Comparison of ENCODE assay signal across 20 mouse cellular contexts in genomic region chr14:87190685-87191084, GRCm38 (mm10). TPM values are rescaled to one million over a fixed set of nuclear protein-coding genes. Genes with fewer than 3 reads are reported as not detected.
A peak's percentile ranks its signal among the peaks of the same experiment; 100 is the strongest.
DNase-seq lines count a peak whose midpoint lies in the region; ATAC-seq and TF ChIP-seq lines count a peak whose summit lies in the region.
"Had no signal": no experiment of that assay in that cellular context is flagged by ENCODE, and none has a peak within 500 bp of the region (broad histone marks: within the 10 kb centered on the region; RNA-seq: fewer than 3 reads in every experiment).

No protein-coding gene starts in this region.

- TF ChIP-seq POLR2A in bone marrow macrophage, adult 2 months (IDR thresholded peaks at IDR 0.05; ENCODE audit: borderline replicate concordance, low read depth, low read length) = no peak

- H3K36me3 ChIP-seq in liver, embryonic 14.5 days (replicated peaks; ENCODE audit: control insufficient read depth, insufficient read depth, low read depth) = no peaks in the 10 kb centered on the region
- no peaks in the 10 kb centered on the region for H3K36me3 ChIP-seq in liver, embryonic 12.5 days
- no peaks in the 10 kb centered on the region for H3K36me3 ChIP-seq in forebrain, embryonic 16.5 days (ENCODE audit: control insufficient read depth, insufficient read depth)
- H3K36me3 ChIP-seq: hindbrain, embryonic 10.5 days; kidney, embryonic 15.5 days; neural tube, embryonic 12.5 days had no signal

- peak in 2 of 3 experiments; percentile 11 to 14 for DNase-seq in liver, embryonic 14.5 days (ENCODE audit: low read depth in 3 of 3, low spot score in 3 of 3)
- DNase-seq in monocyte, adult 2 months (ENCODE audit: low read depth in 1 of 2, low spot score in 2 of 2) = peak; percentile 21 to 31
- DNase-seq in B cell, adult 2 months = no peak
- DNase-seq: adrenal gland, postnatal 25 days; cerebellum, adult 18-20 months; kidney, postnatal 4 days; layer of hippocampus, postnatal 36 days; thymus, postnatal 36 days had no signal

- no peaks in the 10 kb centered on the region for H3K9me3 ChIP-seq in liver, embryonic 14.5 days (ENCODE audit: control insufficient read depth, low read length)
- H3K9me3 ChIP-seq in liver, embryonic 12.5 days (replicated peaks) = no peaks in the 10 kb centered on the region
- H3K9me3 ChIP-seq in forebrain, embryonic 16.5 days (ENCODE audit: control insufficient read depth, low read length) = no peaks in the 10 kb centered on the region
- H3K9me3 ChIP-seq: hindbrain, embryonic 10.5 days; kidney, embryonic 15.5 days; neural tube, embryonic 12.5 days had no signal

- WGBS in liver, embryonic 14.5 days (ENCODE audit: insufficient replicate concordance) = 18% methylated on average over 4 of the region's 4 CpGs
- 23% methylated on average over 4 of the region's 4 CpGs for WGBS in liver, embryonic 12.5 days (ENCODE audit: insufficient replicate concordance)
- WGBS in forebrain, embryonic 16.5 days = 85% methylated on average over 4 of the region's 4 CpGs

- H3K4me2 ChIP-seq in liver, embryonic 14.5 days (ENCODE audit: low read depth) = no peak overlapping the region
- H3K4me2 ChIP-seq in liver, embryonic 12.5 days = no peak overlapping the region
- H3K4me2 ChIP-seq in forebrain, embryonic 16.5 days (ENCODE audit: low read length) = no peak overlapping the region
- H3K4me2 ChIP-seq: kidney, embryonic 15.5 days; midbrain, embryonic 11.5 days; neural tube, embryonic 12.5 days had no signal

- H3K27me3 ChIP-seq in liver, embryonic 14.5 days (ENCODE audit: control insufficient read depth, insufficient read depth, low read length) = no peaks in the 10 kb centered on the region
- H3K27me3 ChIP-seq in liver, embryonic 12.5 days (replicated peaks) = no peaks in the 10 kb centered on the region
- H3K27me3 ChIP-seq in forebrain, embryonic 16.5 days (replicated peaks; ENCODE audit: control insufficient read depth, insufficient read depth, low read length) = no peaks in the 10 kb centered on the region
- H3K27me3 ChIP-seq: kidney, embryonic 15.5 days; neural tube, embryonic 12.5 days had no signal

- ATAC-seq in liver, embryonic 14.5 days (ENCODE audit: insufficient read depth) = no peak
- no peak for ATAC-seq in liver, embryonic 12.5 days
- peak; percentile 67 to 77; a peak in 3 of 4 replicates for ATAC-seq in hematopoietic stem cell, adult 5-6 weeks (replicated peaks in 1 of 2; ENCODE audit: insufficient read depth in 1 of 2, low FRiP score in 2 of 2, low TSS enrichment in 1 of 2, low read depth in 1 of 2, poor library complexity in 2 of 2, severe bottlenecking in 2 of 2)
- no peak for ATAC-seq in forebrain, embryonic 16.5 days
- ATAC-seq: CD4-positive, CD25-positive, alpha-beta regulatory T cell, adult 4 months; forebrain, embryonic 14.5 days; hindbrain, postnatal 0 days; intestine, postnatal 0 days had no signal

- no peak for TF ChIP-seq EP300 in liver, embryonic 14.5 days (IDR thresholded peaks at IDR 0.05; ENCODE audit: low read depth)

- no peak overlapping the region for H3K27ac ChIP-seq in liver, embryonic 14.5 days
- no peak overlapping the region for H3K27ac ChIP-seq in liver, embryonic 12.5 days
- H3K27ac ChIP-seq in bone marrow macrophage, adult 2 months (ENCODE audit: insufficient read depth, low read depth, low read length) = peak overlapping the region; percentile 83
- no peak overlapping the region for H3K27ac ChIP-seq in forebrain, embryonic 16.5 days (ENCODE audit: low read length)
- H3K27ac ChIP-seq: hindbrain, embryonic 10.5 days; hindbrain, postnatal 0 days; kidney, embryonic 15.5 days; neural tube, embryonic 12.5 days had no signal

- TF ChIP-seq CTCF in liver, embryonic 14.5 days (IDR thresholded peaks at IDR 0.05; ENCODE audit: low read depth) = no peak
- TF ChIP-seq CTCF in bone marrow macrophage, adult 2 months (IDR thresholded peaks at IDR 0.05; ENCODE audit: low read depth, low read length) = no peak

- no peak overlapping the region for H3K9ac ChIP-seq in liver, embryonic 14.5 days (replicated peaks)
- no peak overlapping the region for H3K9ac ChIP-seq in liver, embryonic 12.5 days
- no peak overlapping the region for H3K9ac ChIP-seq in forebrain, embryonic 16.5 days (replicated peaks; ENCODE audit: low read depth, low read length)
- H3K9ac ChIP-seq: kidney, embryonic 15.5 days; neural tube, embryonic 12.5 days had no signal

- H3K4me1 ChIP-seq in liver, embryonic 14.5 days (replicated peaks; ENCODE audit: control insufficient read depth in 2 of 2, insufficient read depth in 2 of 2, low read length in 1 of 2) = no peaks in the 10 kb centered on the region
- H3K4me1 ChIP-seq in liver, embryonic 12.5 days = no peaks in the 10 kb centered on the region
- peaks cover 5% of the 10 kb centered on the region for H3K4me1 ChIP-seq in bone marrow macrophage, adult 2 months (ENCODE audit: control insufficient read depth, insufficient read depth, low read length)
- H3K4me1 ChIP-seq in forebrain, embryonic 16.5 days (replicated peaks; ENCODE audit: control insufficient read depth, insufficient read depth, low read length) = no peaks in the 10 kb centered on the region
- H3K4me1 ChIP-seq: hindbrain, embryonic 10.5 days; kidney, embryonic 15.5 days; neural tube, embryonic 12.5 days had no signal

- no peak overlapping the region for H3K4me3 ChIP-seq in liver, embryonic 14.5 days (ENCODE audit: insufficient read depth in 1 of 2, low read depth in 2 of 2, low read length in 2 of 2)
- H3K4me3 ChIP-seq in liver, embryonic 12.5 days = no peak overlapping the region
- H3K4me3 ChIP-seq in bone marrow macrophage, adult 2 months (ENCODE audit: insufficient read depth, low read length) = no peak overlapping the region
- H3K4me3 ChIP-seq in forebrain, embryonic 16.5 days (replicated peaks; ENCODE audit: low read length) = no peak overlapping the region
- H3K4me3 ChIP-seq: hindbrain, embryonic 10.5 days; kidney, embryonic 15.5 days; neural tube, embryonic 12.5 days had no signal

RNA-seq across cellular contexts. Expression of gene Diaph3, which starts 49.6 kb away (rescaled TPM):
- polyA plus RNA-seq in liver, embryonic 14.5 days (2012; rRNA removed) = 4.7 and 8.9 TPM in 2 replicates
- polyA plus RNA-seq in liver, embryonic 14.5 days (2014; fragmentation: Nextera tagmentation; extraction: Ambion mirVana) = 14.6 and 15.2 TPM in 2 replicates
- polyA plus RNA-seq in liver, embryonic 12.5 days (2016; fragmentation: Nextera tagmentation; extraction: Ambion mirVana) = 19.8 and 22.0 TPM in 2 replicates
- 11.0 and 14.4 TPM in 2 replicates for polyA plus RNA-seq in bone marrow macrophage, adult 2 months (2012; ENCODE audit: insufficient read depth, insufficient read length, missing spikeins)
- 71.4 and 90.1 TPM in 2 replicates for total RNA-seq in hematopoietic stem cell, adult 5-6 weeks (2017)
- 5.0 and 5.9 TPM in 2 replicates for polyA plus RNA-seq in forebrain, embryonic 16.5 days (2015; fragmentation: Nextera tagmentation; extraction: Ambion mirVana)

Comparison
In these comparisons a context has a peak if more than half of its experiments do, and no peak if none do; other contexts are left out.
1. ATAC-seq: peak in hematopoietic stem cell, adult 5-6 weeks (2 of 2); none in liver, embryonic 14.5 days (single experiment), liver, embryonic 12.5 days (single experiment) and forebrain, embryonic 16.5 days (single experiment).
2. DNase-seq: peak in liver, embryonic 14.5 days (2 of 3) and monocyte, adult 2 months (2 of 2); none in B cell, adult 2 months (0 of 2).